Mouse (Mus musculus) cortical plate, adult 2 months (tissue): Measurements from ENCODE around the gene Ano2.

Experiments
- CTCF ChIP-seq: fragments of 200-500 bp; IDR thresholded peaks from 2 replicates; pipeline ENCODE4 v1.5.1; 2011; ENCODE audit warnings: mild to moderate bottlenecking, control low read depth, low read length; ENCODE audit not compliant: insufficient read depth; ENCODE audit errors: extremely low read depth
- POLR2A ChIP-seq: fragments of 200-500 bp; IDR thresholded peaks from 2 replicates; pipeline ENCODE4 v1.6.1; 2011; ENCODE audit warnings: mild to moderate bottlenecking, low read length, control low read depth; ENCODE audit not compliant: insufficient read depth; ENCODE audit errors: extremely low read depth

DNA sequence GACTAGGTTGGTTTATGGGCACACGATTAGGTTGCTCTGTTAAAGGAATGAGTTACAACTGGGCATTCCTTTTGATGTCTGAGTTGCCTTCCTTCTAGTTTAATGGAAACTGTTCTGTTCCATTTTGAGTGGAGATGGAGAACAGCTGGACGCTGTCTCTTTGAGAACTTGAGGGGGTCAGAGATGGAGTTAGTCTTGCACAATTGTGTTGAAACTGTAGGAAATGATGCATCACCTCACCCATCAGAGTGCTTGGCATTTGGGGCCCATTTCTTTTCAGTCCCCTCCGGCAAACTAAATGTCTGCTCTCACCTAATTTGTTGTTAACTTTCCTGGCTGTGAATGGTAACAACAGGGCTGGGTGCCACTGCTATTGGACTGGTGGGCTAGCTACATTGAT lies 151.1 kb downstream of the Ano2 start:
- TF ChIP-seq CTCF: no peak
- no peak for TF ChIP-seq POLR2A
